Comparison of ENCODE assay signal across 18 mouse cellular contexts in genomic region chr4:118615412-118615811, GRCm38 (mm10). TPM values are rescaled to one million over a fixed set of nuclear protein-coding genes. Genes with fewer than 3 reads are reported as not detected.
"Had no signal": no experiment of that assay in that cellular context is flagged by ENCODE, and none has a peak within 500 bp of the region (broad histone marks: within the 10 kb centered on the region; RNA-seq: fewer than 3 reads in every experiment).

No protein-coding gene starts in this region.

- H3K4me3 ChIP-seq: left cerebral cortex, adult 2 months; limb, embryonic 12.5 days; liver, embryonic 13.5 days; lung, embryonic 15.5 days had no signal

- H3K4me1 ChIP-seq: limb, embryonic 12.5 days; lung, embryonic 15.5 days had no signal

- H3K27ac ChIP-seq: left cerebral cortex, adult 2 months; limb, embryonic 12.5 days; liver, embryonic 13.5 days; lung, embryonic 15.5 days; stomach, postnatal 0 days had no signal

- H3K27me3 ChIP-seq: lung, embryonic 15.5 days had no signal

- DNase-seq: kidney, adult 8-10 months; kidney, postnatal 25 days; liver; liver, embryonic 13.5 days; liver, postnatal 0 days; lung, postnatal 14 days; right cerebral cortex, postnatal 14 days; thymus, postnatal 4 days had no signal

RNA-seq across cellular contexts. Expression of gene Cfap57, which starts 5.2 kb away (rescaled TPM):
- polyA plus RNA-seq: small intestine, adult 2 months had no signal

RNA-seq across cellular contexts. Expression of gene Olfr62, which starts 43.3 kb away (rescaled TPM):
- total RNA-seq: layer of hippocampus, postnatal 25 days; left cerebral cortex, adult 2 months; left cerebral cortex, postnatal 25 days had no signal
- polyA plus RNA-seq: kidney, embryonic 16.5 days; limb, embryonic 12.5 days; liver, embryonic 13.5 days; liver, postnatal 0 days; lung, embryonic 15.5 days; midbrain, embryonic 16.5 days; neural tube, embryonic 14.5 days; small intestine, adult 2 months; stomach, postnatal 0 days had no signal
